In genomic region chr15:99596841-99597240, GRCm38 (mm10) we compare ENCODE assay signal across 32 mouse cellular contexts. TPM values are rescaled to one million over a fixed set of nuclear protein-coding genes. Genes with fewer than 3 reads are reported as not detected.
A peak's percentile ranks its signal among the peaks of the same experiment; 100 is the strongest.
DNase-seq lines count a peak whose midpoint lies in the region; ATAC-seq and TF ChIP-seq lines count a peak whose summit lies in the region.
"Had no signal": no experiment of that assay in that cellular context is flagged by ENCODE, and none has a peak within 500 bp of the region (broad histone marks: within the 10 kb centered on the region; RNA-seq: fewer than 3 reads in every experiment).

No protein-coding gene starts in this region.

- no peaks in the 10 kb centered on the region for H3K9me3 ChIP-seq in hindbrain, embryonic 12.5 days (replicated peaks)
- H3K9me3 ChIP-seq in hindbrain, postnatal 0 days (ENCODE audit: low read length), result no peaks in the 10 kb centered on the region
- H3K9me3 ChIP-seq in neural tube, embryonic 13.5 days, result no peaks in the 10 kb centered on the region
- H3K9me3 ChIP-seq: embryonic facial prominence, embryonic 10.5 days; embryonic facial prominence, embryonic 15.5 days; forebrain, embryonic 12.5 days; heart, embryonic 13.5 days; midbrain, embryonic 12.5 days had no signal

- ATAC-seq in hindbrain, embryonic 12.5 days (ENCODE audit: low FRiP score), result no peak
- ATAC-seq in hindbrain, postnatal 0 days, result no peak
- ATAC-seq in neural tube, embryonic 13.5 days (ENCODE audit: low read depth), result no peak; the same call in 1 of the 2 replicates

- no peak overlapping the region for H3K9ac ChIP-seq in hindbrain, embryonic 12.5 days
- no peak overlapping the region for H3K9ac ChIP-seq in hindbrain, postnatal 0 days (replicated peaks; ENCODE audit: low read length)
- no peak overlapping the region for H3K9ac ChIP-seq in neural tube, embryonic 13.5 days
- H3K9ac ChIP-seq: embryonic facial prominence, embryonic 15.5 days; heart, embryonic 13.5 days; liver, embryonic 14.5 days; lung, embryonic 14.5 days; midbrain, embryonic 12.5 days had no signal

- H3K27ac ChIP-seq in hindbrain, embryonic 12.5 days, result peak overlapping the region; percentile 40; the same call in 1 of the 2 replicates
- no peak overlapping the region for H3K27ac ChIP-seq in hindbrain, postnatal 0 days
- peak overlapping the region; percentile 46 for H3K27ac ChIP-seq in neural tube, embryonic 13.5 days (replicated peaks)
- H3K27ac ChIP-seq: embryonic facial prominence, embryonic 15.5 days; forebrain, embryonic 12.5 days; heart, embryonic 13.5 days; liver, embryonic 14.5 days; midbrain, embryonic 12.5 days; stomach, postnatal 0 days had no signal

- no peak overlapping the region for H3K4me3 ChIP-seq in hindbrain, embryonic 12.5 days
- no peak overlapping the region for H3K4me3 ChIP-seq in hindbrain, postnatal 0 days (ENCODE audit: low read length)
- no peak overlapping the region for H3K4me3 ChIP-seq in neural tube, embryonic 13.5 days
- H3K4me3 ChIP-seq: embryonic facial prominence, embryonic 10.5 days; embryonic facial prominence, embryonic 15.5 days; forebrain, embryonic 12.5 days; heart, embryonic 13.5 days; midbrain, embryonic 12.5 days had no signal

- DNase-seq in hindbrain, postnatal 0 days (ENCODE audit: low spot score), result no peak
- peak; percentile 4 for DNase-seq in kidney, postnatal 10 days
- no peak for DNase-seq in kidney, adult 8-10 months
- no peak for DNase-seq in neural tube, embryonic 10.5 days (ENCODE audit: extremely low spot score, low spot score)
- no peak for DNase-seq in layer of hippocampus, postnatal 10 days (ENCODE audit: low spot score in 2 of 2)

- H3K4me1 ChIP-seq in hindbrain, embryonic 12.5 days, result peaks cover 48% of the 10 kb centered on the region
- peaks cover 7% of the 10 kb centered on the region; the same call in 1 of the 2 replicates for H3K4me1 ChIP-seq in hindbrain, postnatal 0 days (ENCODE audit: insufficient read depth, low read length)
- H3K4me1 ChIP-seq in neural tube, embryonic 13.5 days (replicated peaks), result peaks cover 49% of the 10 kb centered on the region

- WGBS in hindbrain, embryonic 12.5 days, result 59% methylated on average over 7 of the region's 7 CpGs
- 62% methylated on average over 7 of the region's 7 CpGs for whole genome bisulfite sequencing in hindbrain, postnatal 0 days
- WGBS in neural tube, embryonic 13.5 days, result 62% methylated on average over 7 of the region's 7 CpGs

- H3K4me2 ChIP-seq in hindbrain, embryonic 12.5 days (replicated peaks), result no peak overlapping the region
- H3K4me2 ChIP-seq in hindbrain, postnatal 0 days (ENCODE audit: low read depth, low read length), result no peak overlapping the region
- H3K4me2 ChIP-seq in neural tube, embryonic 13.5 days, result no peak overlapping the region
- H3K4me2 ChIP-seq: embryonic facial prominence, embryonic 15.5 days; forebrain, embryonic 12.5 days; heart, embryonic 13.5 days; lung, embryonic 14.5 days had no signal

- TF ChIP-seq CTCF in hindbrain, postnatal 0 days (IDR thresholded peaks at IDR 0.05; ENCODE audit: low read depth), result no peak

- no peaks in the 10 kb centered on the region for H3K36me3 ChIP-seq in hindbrain, embryonic 12.5 days
- H3K36me3 ChIP-seq in hindbrain, postnatal 0 days (ENCODE audit: insufficient read depth, low read length), result no peaks in the 10 kb centered on the region
- no peaks in the 10 kb centered on the region for H3K36me3 ChIP-seq in neural tube, embryonic 13.5 days
- H3K36me3 ChIP-seq: embryonic facial prominence, embryonic 10.5 days; embryonic facial prominence, embryonic 15.5 days; forebrain, embryonic 12.5 days; heart, embryonic 13.5 days; midbrain, embryonic 12.5 days had no signal

- H3K27me3 ChIP-seq in hindbrain, embryonic 12.5 days, result peaks cover 57% of the 10 kb centered on the region
- H3K27me3 ChIP-seq in hindbrain, postnatal 0 days (ENCODE audit: insufficient read depth, low read length), result peaks cover 19% of the 10 kb centered on the region; the same call in 1 of the 2 replicates
- H3K27me3 ChIP-seq in neural tube, embryonic 13.5 days, result peaks cover 40% of the 10 kb centered on the region

RNA-seq across cellular contexts. Expression of gene Aqp6, which starts 4.4 kb away (rescaled TPM):
- polyA plus RNA-seq in hindbrain, embryonic 12.5 days (2016; fragmentation: Nextera tagmentation; extraction: Ambion mirVana), result 1.3 and 2.8 TPM in 2 replicates
- 0.14 and 0.26 TPM in 2 replicates for total RNA-seq in hindbrain, postnatal 0 days (2014; rRNA removed)
- 0.33 and 0.50 TPM in 2 replicates for polyA plus RNA-seq in hindbrain, postnatal 0 days (2015; fragmentation: Nextera tagmentation; extraction: Ambion mirVana)
- polyA plus RNA-seq in neural tube, embryonic 13.5 days (2015; fragmentation: Nextera tagmentation; extraction: Ambion mirVana), result 3.5 and 3.6 TPM in 2 replicates
- not detected for total RNA-seq in layer of hippocampus, postnatal 10 days (2021)
- total RNA-seq: adrenal gland, adult 2 months; adrenal gland, postnatal 36 days; gastrocnemius, postnatal 10 days; heart, postnatal 10 days; hematopoietic stem cell, adult 5-6 weeks; left cerebral cortex, postnatal 4 days; megakaryocyte progenitor cell, adult 5-6 weeks; monocyte, adult 5-6 weeks had no signal
- polyA plus RNA-seq: activated CD4-positive, CD25-positive, alpha-beta regulatory T cell, adult 4 months; adrenal gland, adult 2 months; embryonic facial prominence, embryonic 10.5 days; embryonic facial prominence, embryonic 15.5 days; forebrain, embryonic 12.5 days; heart, embryonic 13.5 days; intestine, embryonic 16.5 days; kidney, embryonic 14.5 days; liver, embryonic 14.5 days; lung, embryonic 14.5 days; spleen, adult 2 months; stomach, postnatal 0 days; thymus, postnatal 0 days had no signal

RNA-seq across cellular contexts. Expression of gene Aqp5, which starts 6.3 kb away (rescaled TPM):
- 2.4 and 2.7 TPM in 2 replicates for polyA plus RNA-seq in hindbrain, embryonic 12.5 days (2016; fragmentation: Nextera tagmentation; extraction: Ambion mirVana)
- 3.8 and 5.5 TPM in 2 replicates for total RNA-seq in hindbrain, postnatal 0 days (2014; rRNA removed)
- polyA plus RNA-seq in hindbrain, postnatal 0 days (2015; fragmentation: Nextera tagmentation; extraction: Ambion mirVana), result 1.1 TPM in 2 replicates
- 1.9 and 2.3 TPM in 2 replicates for polyA plus RNA-seq in neural tube, embryonic 13.5 days (2015; fragmentation: Nextera tagmentation; extraction: Ambion mirVana)
- total RNA-seq in layer of hippocampus, postnatal 10 days (2021), result under 1 TPM; 0.32 to 0.62 TPM
- total RNA-seq: hematopoietic stem cell, adult 5-6 weeks; layer of hippocampus, adult 8-10 months; layer of hippocampus, postnatal 36 days; megakaryocyte progenitor cell, adult 5-6 weeks; monocyte, adult 5-6 weeks had no signal
- polyA plus RNA-seq: activated CD4-positive, CD25-positive, alpha-beta regulatory T cell, adult 4 months; embryonic facial prominence, embryonic 10.5 days had no signal

RNA-seq across cellular contexts. Expression of gene Aqp2, which starts 18.0 kb away (rescaled TPM):
- not detected in 2 replicates for polyA plus RNA-seq in hindbrain, embryonic 12.5 days (2016; fragmentation: Nextera tagmentation; extraction: Ambion mirVana)
- total RNA-seq in hindbrain, postnatal 0 days (2014; rRNA removed), result not detected in 2 replicates
- 0.10 TPM in 1 of 2 replicates, not detected in the other for polyA plus RNA-seq in hindbrain, postnatal 0 days (2015; fragmentation: Nextera tagmentation; extraction: Ambion mirVana)
- not detected in 2 replicates for polyA plus RNA-seq in neural tube, embryonic 13.5 days (2015; fragmentation: Nextera tagmentation; extraction: Ambion mirVana)
- not detected for total RNA-seq in layer of hippocampus, postnatal 10 days (2021)
- total RNA-seq: gastrocnemius, postnatal 10 days; heart, adult 8-10 months; heart, postnatal 10 days; hematopoietic stem cell, adult 5-6 weeks; layer of hippocampus, postnatal 36 days; left cerebral cortex, postnatal 4 days; megakaryocyte progenitor cell, adult 5-6 weeks; monocyte, adult 5-6 weeks had no signal
- polyA plus RNA-seq: activated CD4-positive, CD25-positive, alpha-beta regulatory T cell, adult 4 months; embryonic facial prominence, embryonic 10.5 days; embryonic facial prominence, embryonic 15.5 days; forebrain, embryonic 12.5 days; heart, embryonic 13.5 days; intestine, embryonic 16.5 days; limb, embryonic 14.5 days; liver, embryonic 14.5 days; lung, embryonic 14.5 days; midbrain, embryonic 12.5 days; stomach, postnatal 0 days; thymus, postnatal 0 days had no signal

RNA-seq across cellular contexts. Expression of gene Racgap1, which starts 54.6 kb away (rescaled TPM):
- polyA plus RNA-seq in hindbrain, embryonic 12.5 days (2016; fragmentation: Nextera tagmentation; extraction: Ambion mirVana), result 177 and 185 TPM in 2 replicates
- total RNA-seq in hindbrain, postnatal 0 days (2014; rRNA removed), result 46.4 and 49.1 TPM in 2 replicates
- 49.7 and 52.0 TPM in 2 replicates for polyA plus RNA-seq in hindbrain, postnatal 0 days (2015; fragmentation: Nextera tagmentation; extraction: Ambion mirVana)
- 130 and 133 TPM in 2 replicates for polyA plus RNA-seq in neural tube, embryonic 13.5 days (2015; fragmentation: Nextera tagmentation; extraction: Ambion mirVana)
- total RNA-seq in layer of hippocampus, postnatal 10 days (2021), result 10 to 100 TPM; 13.6 TPM
